Mouse (Mus musculus) hematopoietic stem cell, adult 5-6 weeks (primary cell): ENCODE measurements around the gene Dhx9. TPM values are rescaled to one million over a fixed set of nuclear protein-coding genes. Genes with fewer than 3 reads are reported as not detected.
"Not testable (repeated sequence)": the region's sequence is repeated elsewhere in the genome, so short reads cannot be mapped to it uniquely, and the experiment has no call there.

Experiments
- ATAC-seq, 2 experiments: fragments of 125-278 bp in 1 of 2; replicated peaks in 1 of 2; 2 replicates each; pipeline ENCODE4 v1.8.0; 2016 to 2017; ENCODE audit warnings: inconsistent platforms in 2 of 2, mild to moderate bottlenecking in 2 of 2, moderate number of reproducible peaks in 2 of 2, low read depth in 1 of 2, moderate TSS enrichment in 1 of 2; ENCODE audit not compliant: low FRiP score in 2 of 2, poor library complexity in 2 of 2, severe bottlenecking in 2 of 2, insufficient read depth in 1 of 2, low TSS enrichment in 1 of 2
- total RNA-seq: library from RNA; stranded (forward); fragments of 172-1452, 232-1000 nt; gene quantifications from 2 replicates; pipeline ENCODE4 v1.2.3, GENCODE M21; 2017

Dhx9 gene
- total RNA-seq, 1 experiment from 2014 or later: 163 TPM

GRCm38 (mm10) chr1:153410915-153411314 lies 76.5 kb downstream of the Dhx9 start:
- peak; percentile 75 to 83 for ATAC-seq

GRCm38 (mm10) chr1:153408296-153408695 lies 79.2 kb downstream of the Dhx9 start:
- not testable (repeated sequence) for ATAC-seq

- not testable (repeated sequence) for ATAC-seq
Measured at GRCm38 (mm10) chr1:153407641-153408040, 79.8 kb downstream of the Dhx9 start.

Other genes with a start within 250 kb of the Dhx9 start
- gene Lamc1, start 154.9 kb downstream of the Dhx9 start, total RNA-seq: 5.3 and 5.5 TPM in 2 replicates
- 3.0 TPM in 1 of 2 replicates, not detected in the other for gene Shcbp1l, start 62.5 kb downstream of the Dhx9 start, total RNA-seq
- gene Npl, start 62.4 kb upstream of the Dhx9 start, total RNA-seq: 17.2 and 26.1 TPM in 2 replicates
- gene Rgs8, start 165.4 kb upstream of the Dhx9 start, total RNA-seq: 0.44 and 3.6 TPM in 2 replicates